Mouse (Mus musculus) adrenal gland, postnatal 14 days (tissue): ENCODE results near the gene Rpl4. TPM values are rescaled to one million over a fixed set of nuclear protein-coding genes. Genes with fewer than 3 reads are reported as not detected.
"Not testable (repeated sequence)": the region's sequence is repeated elsewhere in the genome, so short reads cannot be mapped to it uniquely, and the experiment has no call there.

Source experiments
- DNase-seq: peaks from one replicate; pipeline ENCODE4 v3.0.0; 2021; ENCODE audit warnings: mixed read lengths
- microRNA-seq, 2 experiments: library from miRNA; unstranded; fragments of <30 nt; microRNA quantifications; one replicate each; pipeline ENCODE4 v1.2.0; 2021
- total RNA-seq: library from RNA; stranded (reverse); gene quantifications from 2 replicates; pipeline ENCODE4 v1.2.3, GENCODE M21; 2021

Rpl4 gene
- total RNA-seq, 1 experiment from 2014 or later: 872 TPM

DNA sequence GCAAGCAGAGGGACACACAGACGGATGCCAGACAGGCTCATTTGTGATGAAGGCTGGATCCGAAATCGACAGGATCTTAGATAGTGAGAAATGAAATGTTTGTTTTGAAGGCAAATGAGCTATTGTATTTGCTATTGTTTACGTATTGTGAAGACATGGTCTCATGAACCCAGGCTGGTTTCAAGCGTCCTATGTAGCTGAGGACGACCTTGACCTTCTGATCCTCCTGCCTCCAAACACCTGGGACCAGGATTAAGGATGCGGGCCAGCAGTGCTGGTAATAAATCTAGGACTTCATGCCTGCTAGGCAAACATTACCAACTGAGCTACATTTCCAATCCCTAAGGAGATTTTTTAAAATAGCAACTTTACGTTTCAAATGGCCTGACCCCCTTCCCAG, 24.3 kb downstream of the Rpl4 start:
- DNase-seq: no peak

- no peak for DNase-seq
Measured at GRCm38 (mm10) chr9:64198068-64198762, 25.0 kb downstream of the Rpl4 start.

- DNase-seq: not testable (repeated sequence)
Measured at GRCm38 (mm10) chr9:64198763-64199418, 25.7 kb downstream of the Rpl4 start.

DNA sequence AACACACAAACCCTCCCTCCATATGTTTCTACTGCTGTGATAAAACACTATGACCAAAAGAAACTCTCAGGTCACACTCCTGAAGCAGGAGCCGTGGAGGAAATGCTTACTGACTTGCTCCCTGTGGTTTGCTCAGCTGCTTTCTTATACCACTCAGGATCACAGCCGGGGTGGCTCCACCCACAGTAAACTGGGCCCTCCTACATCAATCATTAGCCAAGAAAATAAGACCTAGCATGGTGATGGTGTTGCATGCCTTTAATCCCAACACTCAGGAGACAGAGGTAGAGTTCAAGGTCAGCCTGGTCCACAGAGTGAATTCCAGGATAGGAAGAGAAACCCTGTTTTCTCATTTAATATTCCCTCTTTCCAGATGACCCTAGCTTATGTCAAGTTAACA, 26.7 kb downstream of the Rpl4 start:
- DNase-seq: no peak

DNA sequence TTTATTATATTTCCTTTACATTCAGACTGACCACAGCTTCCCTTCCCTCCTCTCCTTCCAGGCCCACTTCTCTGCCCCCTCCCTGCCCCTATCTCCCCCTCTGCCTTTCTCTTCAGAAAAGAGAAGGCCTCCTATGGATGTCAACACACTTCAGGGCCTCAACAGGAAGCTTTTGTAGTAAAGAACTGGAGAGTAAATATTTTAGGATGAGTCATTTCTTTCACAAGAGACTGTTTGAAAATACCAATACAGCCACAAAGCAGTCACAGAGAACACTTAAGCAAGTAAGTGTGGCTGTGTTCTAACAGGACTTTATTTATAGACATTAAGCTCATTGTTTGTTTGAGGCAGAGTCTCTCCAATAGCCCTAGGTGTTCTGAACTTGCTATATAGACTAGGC, 29.2 kb downstream of the Rpl4 start:
- no peak for DNase-seq

DNA sequence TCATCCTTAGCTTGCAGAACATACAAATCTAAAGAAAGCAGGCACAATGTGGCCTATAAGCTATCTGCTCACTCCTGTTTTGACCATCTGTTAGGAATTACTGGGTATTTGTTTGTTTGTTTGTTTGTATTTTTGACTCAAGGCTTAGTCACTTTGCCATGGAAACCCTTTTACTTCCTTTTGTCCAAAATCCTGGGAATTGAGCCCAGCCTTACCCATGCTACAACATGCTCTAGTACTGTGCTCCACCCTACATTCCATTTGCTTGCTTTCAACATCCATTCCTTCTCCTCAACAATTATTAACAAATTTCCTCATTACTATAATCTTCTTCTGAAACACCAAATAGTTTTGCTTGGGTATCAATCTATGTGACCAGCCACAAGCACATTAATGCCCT, 29.7 kb downstream of the Rpl4 start:
- DNase-seq: no peak

- DNase-seq: no peak
Measured at GRCm38 (mm10) chr9:64207509-64208084, 34.4 kb downstream of the Rpl4 start.

GRCm38 (mm10) chr9:64214452-64214851, 41.3 kb downstream of the Rpl4 start:
- DNase-seq: no peak

DNA sequence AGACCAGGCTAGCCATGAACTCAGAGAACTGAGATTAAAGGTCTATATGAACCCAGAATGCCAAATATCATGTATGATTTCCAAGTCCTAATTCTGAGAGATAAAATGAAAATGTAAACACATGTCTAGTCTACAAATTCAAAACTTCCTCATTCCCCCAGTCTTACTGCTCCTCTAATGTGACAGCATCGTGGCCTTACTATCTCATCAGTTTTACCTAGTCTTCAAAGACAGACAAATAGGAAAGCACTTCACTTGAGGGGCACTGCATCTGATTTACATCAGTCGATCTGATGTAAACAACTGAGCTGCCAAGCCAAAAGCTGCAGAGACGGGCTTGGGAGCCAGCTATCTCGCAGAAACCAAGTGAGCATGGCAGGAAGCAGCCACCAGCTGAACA, 42.9 kb downstream of the Rpl4 start:
- DNase-seq: no peak

DNA sequence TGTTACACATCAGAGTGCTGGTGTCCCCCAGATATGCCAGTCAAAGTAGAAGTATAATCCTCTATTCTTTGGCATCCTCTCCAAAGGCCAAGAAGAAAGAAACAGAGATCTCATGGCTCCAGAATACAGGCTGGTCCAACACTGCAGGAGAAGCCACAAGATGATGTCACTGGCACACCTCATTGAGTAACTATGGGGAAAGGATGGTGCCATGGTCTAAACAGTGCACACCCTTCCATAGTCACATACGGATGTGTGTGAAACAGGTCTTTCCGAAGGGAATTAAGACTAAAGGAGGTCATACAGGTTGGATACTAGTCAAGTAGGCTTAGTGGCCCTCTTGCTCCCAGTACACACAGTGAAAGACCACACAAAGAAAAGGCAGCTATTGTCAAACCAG, 43.5 kb downstream of the Rpl4 start:
- no peak for DNase-seq

- no peak for DNase-seq
Measured at GRCm38 (mm10) chr9:64217887-64218286, 44.7 kb downstream of the Rpl4 start.

DNA sequence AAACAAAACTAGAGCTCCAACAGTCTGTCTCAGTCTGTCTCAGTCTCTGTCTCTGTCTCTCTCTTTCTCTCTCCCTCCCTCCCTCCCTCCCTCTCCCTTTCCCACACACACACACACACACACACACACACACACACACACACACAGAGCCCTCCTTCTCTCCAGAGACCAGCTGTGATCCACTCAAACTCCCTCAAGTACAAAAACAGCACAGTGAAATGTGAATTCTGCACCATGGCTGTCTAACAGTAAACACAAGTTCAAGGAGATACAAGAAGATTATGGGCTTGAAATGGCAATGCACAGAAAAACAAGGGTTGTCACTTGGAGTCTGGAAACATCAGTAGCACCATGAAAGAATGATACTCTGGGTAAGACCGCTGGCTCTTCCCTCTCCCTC, 46.1 kb downstream of the Rpl4 start:
- no peak for DNase-seq

- no peak for DNase-seq
Measured at GRCm38 (mm10) chr9:64219772-64220420, 46.7 kb downstream of the Rpl4 start.

- no peak for DNase-seq
Measured at GRCm38 (mm10) chr9:64220603-64221002, 47.4 kb downstream of the Rpl4 start.

GRCm38 (mm10) chr9:64221480-64221879, 48.3 kb downstream of the Rpl4 start:
- DNase-seq: no peak

DNA sequence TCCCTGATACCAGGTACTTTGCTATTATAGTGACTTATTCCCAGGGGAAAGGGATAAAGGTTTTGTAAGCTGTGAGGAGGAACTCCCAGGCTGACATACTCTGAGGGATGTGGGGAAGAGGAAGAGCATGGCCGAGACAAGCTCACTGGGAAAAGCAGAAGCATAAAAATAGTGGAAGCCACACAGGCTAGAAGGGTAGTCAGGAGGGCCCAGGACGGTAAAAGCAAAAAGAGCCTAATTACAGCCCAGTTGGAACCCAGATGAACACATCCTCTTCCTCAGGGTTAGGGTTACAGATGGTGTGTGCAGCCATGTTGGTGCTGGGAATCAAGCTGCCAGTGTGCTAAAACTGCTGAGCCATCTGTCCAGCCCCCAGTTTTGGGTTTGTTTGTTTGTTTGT, 48.9 kb downstream of the Rpl4 start:
- no peak for DNase-seq

DNA sequence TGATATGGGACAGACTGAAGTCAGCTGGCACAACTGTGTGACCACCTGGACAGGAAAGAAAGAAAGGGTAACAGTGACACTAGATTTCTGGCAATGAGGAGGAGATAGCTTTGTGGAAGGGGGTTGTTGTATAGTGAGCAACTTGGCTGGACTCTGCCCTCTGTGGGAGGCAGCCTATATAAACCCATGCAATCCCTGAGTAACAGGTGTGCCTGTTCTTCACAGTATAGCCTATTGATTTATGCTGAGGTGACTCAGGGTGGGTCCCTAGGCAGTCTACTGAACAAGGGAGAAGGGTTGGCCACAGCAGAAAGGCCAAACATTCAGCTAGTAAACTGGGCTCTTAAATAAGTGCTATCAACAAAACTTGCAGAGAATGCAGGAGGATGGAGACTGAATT, 52.6 kb downstream of the Rpl4 start:
- no peak for DNase-seq

DNA sequence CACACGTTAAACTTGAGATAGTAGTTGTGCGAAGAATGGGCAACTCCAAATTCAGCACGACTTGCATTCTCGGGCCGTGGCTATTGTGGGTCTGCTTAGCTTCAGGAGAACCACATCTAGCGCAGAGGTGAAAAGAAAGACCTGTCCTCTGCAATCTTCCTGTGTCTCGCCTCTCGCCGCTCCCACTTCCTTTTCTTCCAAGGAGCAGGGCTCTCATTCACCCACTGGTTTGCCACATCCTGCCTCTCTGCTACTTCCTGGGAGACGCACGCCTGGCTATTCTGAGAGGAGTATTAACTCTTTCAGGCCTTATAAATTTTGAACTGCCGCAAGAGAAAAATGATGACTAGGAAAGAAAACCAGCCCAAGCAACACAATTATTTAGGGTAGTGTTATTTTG, 54.6 kb downstream of the Rpl4 start:
- no peak for DNase-seq

Small RNA genes lying within 50 kb of the gene (microRNA-seq; reads per million reads assigned to microRNA genes)
- 0 reads per million in 2 experiments for gene Gm24106

Other genes starting within 250 kb of the Rpl4 start
- gene Smad6, start 151.3 kb upstream of the Rpl4 start, total RNA-seq: 11.1 and 12.0 TPM in 2 replicates
- 1.6 and 1.9 TPM in 2 replicates for gene Lctl, start 56.2 kb upstream of the Rpl4 start, total RNA-seq
- 6.3 and 7.0 TPM in 2 replicates for gene Zwilch, start 271 bp upstream of the Rpl4 start, total RNA-seq
- 20.4 and 22.9 TPM in 2 replicates for gene Snapc5, start 5.9 kb downstream of the Rpl4 start, total RNA-seq
- gene Uchl4, start 61.8 kb downstream of the Rpl4 start, total RNA-seq: 1.5 and 3.0 TPM in 2 replicates
- gene Map2k1, start 80.3 kb downstream of the Rpl4 start, total RNA-seq: 55.4 and 58.9 TPM in 2 replicates
- gene Tipin, start 108.2 kb downstream of the Rpl4 start, total RNA-seq: 29.8 and 32.3 TPM in 2 replicates
- 16.8 and 20.1 TPM in 2 replicates for gene Dis3l, start 167.9 kb downstream of the Rpl4 start, total RNA-seq
- gene Megf11, start 212.3 kb downstream of the Rpl4 start, total RNA-seq: 1.0 and 2.0 TPM in 2 replicates